ENCODE assay signal across 15 mouse cellular contexts in the genomic region with DNA sequence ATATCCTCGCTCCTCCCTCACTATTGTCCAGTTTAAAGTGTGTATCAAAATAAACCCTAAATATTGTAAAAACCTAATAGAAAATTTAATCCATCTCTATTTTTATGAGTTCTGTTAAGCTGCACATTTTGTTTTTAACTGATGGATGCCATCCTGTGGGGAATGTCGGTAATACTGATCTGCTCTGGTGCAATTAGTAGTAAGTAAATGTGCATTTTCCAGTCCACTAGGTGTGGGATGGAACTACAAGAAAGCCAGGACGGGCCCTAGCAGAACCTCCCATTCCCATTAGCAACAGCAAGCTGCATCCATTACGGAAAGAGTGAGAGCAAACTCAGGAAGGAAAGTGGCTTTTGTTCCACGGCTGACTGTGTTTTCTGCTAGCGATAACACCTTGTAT.
DNase-seq lines count a peak whose midpoint lies in the region; ATAC-seq and TF ChIP-seq lines count a peak whose summit lies in the region.
"Had no signal": no experiment of that assay in that cellular context is flagged by ENCODE, and none has a peak within 500 bp of the region (broad histone marks: within the 10 kb centered on the region; RNA-seq: fewer than 3 reads in every experiment).

No protein-coding gene starts in this region.

- no peak overlapping the region for H3K4me3 ChIP-seq in kidney, postnatal 0 days (replicated peaks; ENCODE audit: low read depth, low read length)
- H3K4me3 ChIP-seq in kidney, embryonic 16.5 days (ENCODE audit: low read length), result no peak overlapping the region
- H3K4me3 ChIP-seq in kidney, embryonic 15.5 days (replicated peaks), result no peak overlapping the region
- H3K4me3 ChIP-seq: limb, embryonic 10.5 days; midbrain, embryonic 12.5 days had no signal

- peak; percentile 25; the same call in 1 of the 2 replicates for TF ChIP-seq CTCF in kidney, postnatal 0 days (IDR thresholded peaks at IDR 0.05; ENCODE audit: low read depth)

- 60% methylated on average over 6 of the region's 6 CpGs for WGBS in kidney, postnatal 0 days
- 64% methylated on average over 6 of the region's 6 CpGs for WGBS in kidney, embryonic 16.5 days
- whole genome bisulfite sequencing in kidney, embryonic 15.5 days, result 57% methylated on average over 6 of the region's 6 CpGs

- ATAC-seq in kidney, postnatal 0 days (replicated peaks; ENCODE audit: low FRiP score, low read depth), result no peak
- no peak for ATAC-seq in kidney, embryonic 16.5 days (ENCODE audit: low FRiP score, low TSS enrichment)
- no peak for ATAC-seq in kidney, embryonic 15.5 days (replicated peaks; ENCODE audit: low FRiP score)
- no peak for ATAC-seq in monocyte, adult 5-6 weeks (replicated peaks; ENCODE audit: insufficient number of reproducible peaks, low FRiP score, low TSS enrichment, poor library complexity, severe bottlenecking)

- H3K36me3 ChIP-seq in kidney, postnatal 0 days (ENCODE audit: insufficient read depth, low read length), result no peaks in the 10 kb centered on the region
- H3K36me3 ChIP-seq in kidney, embryonic 16.5 days (ENCODE audit: insufficient read depth, low read length), result no peaks in the 10 kb centered on the region
- H3K36me3 ChIP-seq in kidney, embryonic 15.5 days, result no peaks in the 10 kb centered on the region
- H3K36me3 ChIP-seq: limb, embryonic 10.5 days; midbrain, embryonic 12.5 days had no signal

- H3K27me3 ChIP-seq in kidney, postnatal 0 days (ENCODE audit: insufficient read depth, low read length), result no peaks in the 10 kb centered on the region
- no peaks in the 10 kb centered on the region for H3K27me3 ChIP-seq in kidney, embryonic 16.5 days (ENCODE audit: insufficient read depth, low read length)
- H3K27me3 ChIP-seq in kidney, embryonic 15.5 days, result no peaks in the 10 kb centered on the region
- H3K27me3 ChIP-seq: CH12.LX; midbrain, embryonic 12.5 days had no signal

- no peak overlapping the region for H3K4me2 ChIP-seq in kidney, postnatal 0 days (ENCODE audit: low read length)
- H3K4me2 ChIP-seq in kidney, embryonic 16.5 days (replicated peaks; ENCODE audit: low read depth, low read length), result no peak overlapping the region
- H3K4me2 ChIP-seq in kidney, embryonic 15.5 days, result no peak overlapping the region
- H3K4me2 ChIP-seq: lung, embryonic 14.5 days; midbrain, embryonic 12.5 days had no signal

- no peak overlapping the region for H3K9ac ChIP-seq in kidney, postnatal 0 days (ENCODE audit: low read depth, low read length)
- H3K9ac ChIP-seq in kidney, embryonic 16.5 days (replicated peaks; ENCODE audit: low read length), result no peak overlapping the region
- no peak overlapping the region for H3K9ac ChIP-seq in kidney, embryonic 15.5 days
- H3K9ac ChIP-seq: lung, embryonic 14.5 days; midbrain, embryonic 12.5 days had no signal

- no peak for DNase-seq in kidney, postnatal 0 days (ENCODE audit: low spot score)
- peak; percentile 33 to 69 for DNase-seq in frontal cortex, adult 2 months (ENCODE audit: extremely low spot score in 1 of 2, low spot score in 1 of 2)
- peak; percentile 49 to 60 for DNase-seq in layer of hippocampus, postnatal 10 days (ENCODE audit: low spot score in 2 of 2)
- peak; percentile 63 for DNase-seq in right cerebral cortex, postnatal 10 days (ENCODE audit: low spot score in 2 of 2)
- DNase-seq in adrenal gland, postnatal 10 days, result no peak
- DNase-seq: embryo, embryonic 11 days; kidney, adult 11 months; lung, embryonic 14.5 days; thymus, adult 2 months had no signal

- no peaks in the 10 kb centered on the region for H3K9me3 ChIP-seq in kidney, postnatal 0 days (replicated peaks; ENCODE audit: low read length)
- H3K9me3 ChIP-seq in kidney, embryonic 16.5 days (ENCODE audit: low read length), result no peaks in the 10 kb centered on the region
- H3K9me3 ChIP-seq in kidney, embryonic 15.5 days (replicated peaks), result no peaks in the 10 kb centered on the region
- H3K9me3 ChIP-seq: limb, embryonic 10.5 days; midbrain, embryonic 12.5 days had no signal

- no peak overlapping the region for H3K27ac ChIP-seq in kidney, postnatal 0 days
- H3K27ac ChIP-seq in kidney, embryonic 16.5 days (ENCODE audit: low read length), result no peak overlapping the region
- no peak overlapping the region for H3K27ac ChIP-seq in kidney, embryonic 15.5 days
- H3K27ac ChIP-seq: limb, embryonic 10.5 days; midbrain, embryonic 12.5 days had no signal

- no peaks in the 10 kb centered on the region for H3K4me1 ChIP-seq in kidney, postnatal 0 days (replicated peaks; ENCODE audit: insufficient read depth, low read length)
- no peaks in the 10 kb centered on the region for H3K4me1 ChIP-seq in kidney, embryonic 16.5 days (ENCODE audit: insufficient read depth, low read length)
- no peaks in the 10 kb centered on the region for H3K4me1 ChIP-seq in kidney, embryonic 15.5 days
- H3K4me1 ChIP-seq: limb, embryonic 10.5 days; midbrain, embryonic 12.5 days had no signal

Comparison
In these comparisons a context has a peak if more than half of its experiments do, and no peak if none do; other contexts are left out.
1. DNase-seq: peak in frontal cortex, adult 2 months (2 of 2), layer of hippocampus, postnatal 10 days (2 of 2) and right cerebral cortex, postnatal 10 days (2 of 2); none in kidney, postnatal 0 days (single experiment) and adrenal gland, postnatal 10 days (single experiment).